Mouse (Mus musculus) MEL (cell line): ENCODE results near the gene Ccdc102a. TPM values are rescaled to one million over a fixed set of nuclear protein-coding genes. Genes with fewer than 3 reads are reported as not detected.

ENCODE experiments used
- DNase-seq: peaks from one replicate; pipeline ENCODE4 v3.0.0; 2011; ENCODE audit warnings: low read depth, low spot score
- H3K27ac ChIP-seq: 2 replicates; pipeline ENCODE4 v1.5.1; 2012; ENCODE audit warnings: low read depth, mild to moderate bottlenecking, control low read depth, low read length, moderate library complexity; ENCODE audit not compliant: control insufficient read depth
- H3K27me3 ChIP-seq, 2 experiments: fragments of 150-350 bp in 1 of 2; sonication (generic) in 1 of 2; 2 replicates each; pipeline ENCODE4 v1.6.1; 2012; ENCODE audit warnings: low read length in 2 of 2, mild to moderate bottlenecking in 2 of 2, improper control_type of control experiment in 1 of 2, moderate library complexity in 1 of 2; ENCODE audit not compliant: insufficient read depth in 2 of 2, control insufficient read depth in 1 of 2
- H3K36me3 ChIP-seq, 2 experiments: 2 replicates each; pipeline ENCODE4 v1.6.1; 2012 to 2014; ENCODE audit warnings: low read length in 2 of 2, improper control_type of control experiment in 1 of 2, inconsistent platforms in 1 of 2, mild to moderate bottlenecking in 1 of 2; ENCODE audit not compliant: insufficient read depth in 2 of 2, control insufficient read depth in 1 of 2
- H3K4me1 ChIP-seq, 2 experiments: fragments of 150-350 bp in 1 of 2; sonication (generic) in 1 of 2; 2 replicates each; pipeline ENCODE4 v1.6.1; 2012; ENCODE audit warnings: low read length in 2 of 2, improper control_type of control experiment in 1 of 2, mild to moderate bottlenecking in 1 of 2; ENCODE audit not compliant: insufficient read depth in 2 of 2, control insufficient read depth in 1 of 2
- H3K4me3 ChIP-seq, 2 experiments: fragments of 150-350 bp in 1 of 2; sonication (generic) in 1 of 2; 2 replicates each; pipeline ENCODE4 v1.5.1; 2012; ENCODE audit warnings: low read depth in 2 of 2, low read length in 2 of 2, mild to moderate bottlenecking in 2 of 2, moderate library complexity in 2 of 2, control low read depth in 1 of 2, improper control_type of control experiment in 1 of 2; ENCODE audit not compliant: control insufficient read depth in 1 of 2, insufficient read depth in 1 of 2
- H3K79me2 ChIP-seq: 2 replicates; pipeline ENCODE4 v1.6.1; 2012; ENCODE audit warnings: mild to moderate bottlenecking, low read length, moderate library complexity; ENCODE audit not compliant: control insufficient read depth, poor library complexity, insufficient read depth
- H3K9ac ChIP-seq: 2 replicates; pipeline ENCODE4 v1.6.1; 2012; ENCODE audit warnings: low read depth, mild to moderate bottlenecking, control low read depth, low read length, moderate library complexity; ENCODE audit not compliant: control insufficient read depth, poor library complexity, severe bottlenecking
- H3K9me3 ChIP-seq: fragments of 150-350 bp; sonication (generic); replicated peaks from 2 replicates; pipeline ENCODE4 v1.6.1; 2012; ENCODE audit warnings: mild to moderate bottlenecking, low read length, improper control_type of control experiment, moderate library complexity; ENCODE audit not compliant: insufficient read depth
- BHLHE40 ChIP-seq: IDR thresholded peaks from 2 replicates; pipeline ENCODE4 v1.6.1; 2012; ENCODE audit warnings: low read depth, mild to moderate bottlenecking, inconsistent platforms, low read length, improper control_type of control experiment, borderline replicate concordance
- CHD2 ChIP-seq: IDR thresholded peaks from 2 replicates; pipeline ENCODE4 v1.6.1; 2011; ENCODE audit warnings: low read length, improper control_type of control experiment
- CTCF ChIP-seq, 3 experiments: IDR thresholded peaks in 2 of 3; conservative IDR thresholded peaks in 1 of 3; 2 replicates each; pipeline ENCODE4 v1.5.1; 2011 to 2012; ENCODE audit warnings: low read length in 3 of 3, low read depth in 2 of 3, mild to moderate bottlenecking in 2 of 3, improper control_type of control experiment in 1 of 3, inconsistent platforms in 1 of 3, mixed read lengths in 1 of 3, moderate library complexity in 1 of 3; ENCODE audit not compliant: control insufficient read depth in 1 of 3, insufficient read depth in 1 of 3, poor library complexity in 1 of 3, severe bottlenecking in 1 of 3
- ELF1 ChIP-seq: IDR thresholded peaks from 2 replicates; pipeline ENCODE4 v1.6.1; 2014; ENCODE audit warnings: low read depth, mild to moderate bottlenecking, inconsistent platforms, low read length, improper control_type of control experiment, moderate library complexity
- EP300 ChIP-seq, 2 experiments: IDR thresholded peaks; 2 replicates each; pipeline ENCODE4 v1.6.1; 2011; ENCODE audit warnings: improper control_type of control experiment in 2 of 2, low read length in 2 of 2, low read depth in 1 of 2, mild to moderate bottlenecking in 1 of 2
- ETS1 ChIP-seq: IDR thresholded peaks from 2 replicates; pipeline ENCODE4 v1.6.1; 2012; ENCODE audit warnings: low read depth, mild to moderate bottlenecking, inconsistent platforms, low read length, improper control_type of control experiment, moderate library complexity
- GATA1 ChIP-seq: IDR thresholded peaks from 2 replicates; pipeline ENCODE4 v1.6.1; 2011; ENCODE audit warnings: low read depth, low read length, improper control_type of control experiment
- HCFC1 ChIP-seq: IDR thresholded peaks from 2 replicates; pipeline ENCODE4 v1.6.1; 2012; ENCODE audit warnings: low read depth, mild to moderate bottlenecking, inconsistent platforms, low read length, improper control_type of control experiment, moderate library complexity
- JUND ChIP-seq: IDR thresholded peaks from 2 replicates; pipeline ENCODE4 v1.6.1; 2011; ENCODE audit warnings: low read depth, mild to moderate bottlenecking, improper control_type of control experiment, low read length
- KAT2A ChIP-seq: conservative IDR thresholded peaks from 2 replicates; pipeline ENCODE4 v1.6.1; 2012; ENCODE audit warnings: low read depth, low read length, improper control_type of control experiment, inconsistent platforms
- MAFK ChIP-seq: IDR thresholded peaks from 2 replicates; pipeline ENCODE4 v1.6.1; 2011; ENCODE audit warnings: low read depth, mild to moderate bottlenecking, low read length, improper control_type of control experiment, borderline replicate concordance
- MEF2A ChIP-seq: IDR thresholded peaks from 2 replicates; pipeline ENCODE4 v1.6.1; 2014; ENCODE audit warnings: low read depth, mild to moderate bottlenecking, inconsistent platforms, low read length, improper control_type of control experiment; ENCODE audit not compliant: poor library complexity, insufficient replicate concordance, severe bottlenecking; ENCODE audit errors: extremely low read depth
- MXI1 ChIP-seq: IDR thresholded peaks from 2 replicates; pipeline ENCODE4 v1.6.1; 2011; ENCODE audit warnings: mild to moderate bottlenecking, low read depth, low read length, improper control_type of control experiment
- MYB ChIP-seq: IDR thresholded peaks from 2 replicates; pipeline ENCODE4 v1.6.1; 2011; ENCODE audit warnings: mild to moderate bottlenecking, low read depth, low read length, improper control_type of control experiment
- MYC ChIP-seq: IDR thresholded peaks from 2 replicates; pipeline ENCODE4 v1.6.1; 2011; ENCODE audit warnings: low read depth, mild to moderate bottlenecking, low read length, improper control_type of control experiment, moderate library complexity
- NELFE ChIP-seq: IDR thresholded peaks from 2 replicates; pipeline ENCODE4 v1.6.1; 2011; ENCODE audit warnings: low read depth, low read length, improper control_type of control experiment
- NRF1 ChIP-seq: IDR thresholded peaks from 2 replicates; pipeline ENCODE4 v1.6.1; 2014; ENCODE audit warnings: low read depth, mild to moderate bottlenecking, inconsistent platforms, low read length, improper control_type of control experiment, moderate library complexity; ENCODE audit not compliant: poor library complexity, insufficient read depth, severe bottlenecking
- POLR2A ChIP-seq, 2 experiments: IDR thresholded peaks; 2 replicates each; pipeline ENCODE4 v1.6.1; 2011 to 2012; ENCODE audit warnings: low read length in 2 of 2, mild to moderate bottlenecking in 2 of 2, control low read depth in 1 of 2, improper control_type of control experiment in 1 of 2, low read depth in 1 of 2, moderate library complexity in 1 of 2; ENCODE audit not compliant: control insufficient read depth in 1 of 2, insufficient read depth in 1 of 2, poor library complexity in 1 of 2
- POLR2AphosphoS2 ChIP-seq: IDR thresholded peaks from 2 replicates; pipeline ENCODE4 v1.6.1; 2011; ENCODE audit warnings: low read length, improper control_type of control experiment
- RCOR1 ChIP-seq: IDR thresholded peaks from 2 replicates; pipeline ENCODE4 v1.6.1; 2012; ENCODE audit warnings: low read depth, mild to moderate bottlenecking, inconsistent platforms, low read length, improper control_type of control experiment
- SIN3A ChIP-seq: IDR thresholded peaks from 2 replicates; pipeline ENCODE4 v1.6.1; 2012; ENCODE audit warnings: low read length, improper control_type of control experiment, inconsistent platforms
- TBP ChIP-seq: IDR thresholded peaks from 2 replicates; pipeline ENCODE4 v1.8.0; 2011; ENCODE audit warnings: low read depth, low read length, improper control_type of control experiment
- TCF12 ChIP-seq: IDR thresholded peaks from 2 replicates; pipeline ENCODE4 v1.6.1; 2014; ENCODE audit warnings: low read depth, mild to moderate bottlenecking, inconsistent platforms, low read length, improper control_type of control experiment, moderate library complexity
- UBTF ChIP-seq: IDR thresholded peaks from 2 replicates; pipeline ENCODE4 v1.6.1; 2012; ENCODE audit warnings: low read depth, mild to moderate bottlenecking, inconsistent platforms, low read length, improper control_type of control experiment, moderate library complexity, borderline replicate concordance; ENCODE audit not compliant: insufficient read depth
- USF2 ChIP-seq, 2 experiments: IDR thresholded peaks; 2 replicates each; pipeline ENCODE4 v1.6.1; 2011 to 2012; ENCODE audit warnings: improper control_type of control experiment in 2 of 2, low read length in 2 of 2, borderline replicate concordance in 1 of 2, inconsistent platforms in 1 of 2, low read depth in 1 of 2, mild to moderate bottlenecking in 1 of 2; ENCODE audit not compliant: insufficient read depth in 1 of 2
- ZC3H11A ChIP-seq: IDR thresholded peaks from 2 replicates; pipeline ENCODE4 v1.6.1; 2012; ENCODE audit warnings: low read depth, mild to moderate bottlenecking, inconsistent platforms, low read length, improper control_type of control experiment
- ZMIZ1 ChIP-seq: IDR thresholded peaks from 2 replicates; pipeline ENCODE4 v1.6.1; 2012; ENCODE audit warnings: low read depth, mild to moderate bottlenecking, inconsistent platforms, low read length, improper control_type of control experiment, moderate library complexity
- ZNF384 ChIP-seq: IDR thresholded peaks from 2 replicates; pipeline ENCODE4 v1.6.1; 2012; ENCODE audit warnings: low read depth, mild to moderate bottlenecking, inconsistent platforms, low read length, improper control_type of control experiment
- polyA plus RNA-seq, 2 experiments: library from polyadenylated mRNA; stranded (reverse) in 1 of 2; unstranded in 1 of 2; fragments of >175 nt in 1 of 2; fragments of >200 nt in 1 of 2; gene quantifications; 2 replicates each; pipeline versions ENCODE4 v1.2.1 to v1.2.4; 2012; ENCODE audit warnings: low replicate concordance in 2 of 2, low read depth in 1 of 2; ENCODE audit not compliant: insufficient read length in 2 of 2, insufficient read depth in 1 of 2, missing spikeins in 1 of 2
- total RNA-seq: library from RNA; depleted of rRNA; stranded (reverse); fragments of 300-350 nt; gene quantifications from 2 replicates; pipeline ENCODE4 v1.2.3, GENCODE M21; 2012

The Ccdc102a gene
- total and polyA plus RNA-seq, 3 experiments: 1.7 to 6.8 TPM; not detected in 1

GRCm38 (mm10) chr8:94876197-94876730 lies 41.6 kb downstream of the Ccdc102a start, which contains the start of gene Dok4 (continued):
- TF ChIP-seq ZMIZ1: no peak
- 0 out of 2 replicates have a peak, but pooled peaks have one; percentile 30 for TF ChIP-seq ELF1
- no peak for TF ChIP-seq RCOR1
- no peak for TF ChIP-seq ZC3H11A
- TF ChIP-seq TBP: no peak
- TF ChIP-seq MXI1: peak; percentile 96
- TF ChIP-seq ETS1: no peak
- TF ChIP-seq MYB: no peak
- no peak for TF ChIP-seq ZNF384
- no peak for TF ChIP-seq KAT2A
- no peak for TF ChIP-seq CTCF (IDR thresholded peaks at IDR 0.05 in 2 of 3, conservative IDR thresholded peaks at IDR 0.05 in 1 of 3; ENCODE audit: control insufficient read depth in 1 of 3, insufficient read depth in 1 of 3, low read depth in 2 of 3, low read length in 3 of 3, poor library complexity in 1 of 3, severe bottlenecking in 1 of 3)
- no peak for TF ChIP-seq CHD2
- no peak for TF ChIP-seq UBTF
- TF ChIP-seq GATA1: no peak
- peak in 1 of 2 experiments; percentile 18; a peak in 1 of 4 replicates for TF ChIP-seq POLR2A (IDR thresholded peaks at IDR 0.05; ENCODE audit: control insufficient read depth in 1 of 2, insufficient read depth in 1 of 2, low read depth in 1 of 2, low read length in 2 of 2, poor library complexity in 1 of 2)
- TF ChIP-seq MAFK: no peak
- TF ChIP-seq POLR2AphosphoS2: no peak
- TF ChIP-seq BHLHE40: no peak

- Histone ChIP-seq H3K79me2 (no peaks in the 10 kb centered on the region), H3K4me3 (peak overlapping the region; percentile 54 to 79), H3K27me3 (peaks cover 10 to 11% of the 10 kb centered on the region in 2 experiments), H3K4me1 (peaks cover 2 to 7% of the 10 kb centered on the region in 2 experiments), H3K9ac (peak overlapping the region; percentile 64), H3K36me3 (peaks cover 0 to 6% of the 10 kb centered on the region in 2 experiments; a peak in 2 of 4 replicates), H3K9me3 (no peaks in the 10 kb centered on the region), H3K27ac (no peak overlapping the region)
- no peak for DNase-seq
- no peak for TF ChIP-seq SIN3A
- no peak for TF ChIP-seq MEF2A
- TF ChIP-seq MYC: no peak
- TF ChIP-seq HCFC1: no peak
- TF ChIP-seq BHLHE40: no peak
- TF ChIP-seq TCF12: no peak
- no peak for TF ChIP-seq JUND
- TF ChIP-seq TBP: no peak
- no peak for TF ChIP-seq NELFE
- no peak for TF ChIP-seq ZC3H11A
- TF ChIP-seq CHD2: no peak
- TF ChIP-seq USF2 (IDR thresholded peaks at IDR 0.05; ENCODE audit: borderline replicate concordance in 1 of 2, insufficient read depth in 1 of 2, low read depth in 1 of 2, low read length in 2 of 2): no peak
- TF ChIP-seq RCOR1: no peak
- no peak for TF ChIP-seq NRF1
- no peak for TF ChIP-seq EP300 (IDR thresholded peaks at IDR 0.05; ENCODE audit: low read depth in 1 of 2, low read length in 2 of 2)
Measured at GRCm38 (mm10) chr8:94875871-94876150, 42.1 kb downstream of the Ccdc102a start.
